Mouse (Mus musculus) macrophage (primary cell): ENCODE results near the gene Syt2. TPM values are rescaled to one million over a fixed set of nuclear protein-coding genes. Genes with fewer than 3 reads are reported as not detected.

Experiments
- H3K27ac ChIP-seq: fragments of 350-480 bp; formaldehyde crosslinking; 2 replicates; pipeline ENCODE4 v1.9.0; 2021
- H3K36me3 ChIP-seq: fragments of 350-480 bp; formaldehyde crosslinking; 2 replicates; pipeline ENCODE4 v1.9.0; 2021; ENCODE audit errors: inconsistent target
- H3K4me3 ChIP-seq: fragments of 350-480 bp; formaldehyde crosslinking; 2 replicates; pipeline ENCODE4 v1.9.0; 2021; ENCODE audit errors: inconsistent target
- H3K79me2 ChIP-seq: fragments of 350-480 bp; formaldehyde crosslinking; 2 replicates; pipeline ENCODE4 v1.9.0; 2021; ENCODE audit errors: inconsistent target
- WGBS: methylation state at CpG from one replicate; pipeline ENCODE4 v1.1.7; 2026; ENCODE audit warnings: inconsistent platforms; ENCODE audit not compliant: missing documents; 5-methylcytosine and 5-hydroxymethylcytosine counted together
- polyA plus RNA-seq: library from polyadenylated mRNA; stranded (reverse); fragments of 250-400 nt; gene quantifications from 3 replicates; pipeline ENCODE4 v1.2.4, GENCODE M21; 2018; ENCODE audit warnings: inconsistent platforms

Syt2 gene
- polyA plus RNA-seq, 1 experiment from 2014 or later: not detected

DNA sequence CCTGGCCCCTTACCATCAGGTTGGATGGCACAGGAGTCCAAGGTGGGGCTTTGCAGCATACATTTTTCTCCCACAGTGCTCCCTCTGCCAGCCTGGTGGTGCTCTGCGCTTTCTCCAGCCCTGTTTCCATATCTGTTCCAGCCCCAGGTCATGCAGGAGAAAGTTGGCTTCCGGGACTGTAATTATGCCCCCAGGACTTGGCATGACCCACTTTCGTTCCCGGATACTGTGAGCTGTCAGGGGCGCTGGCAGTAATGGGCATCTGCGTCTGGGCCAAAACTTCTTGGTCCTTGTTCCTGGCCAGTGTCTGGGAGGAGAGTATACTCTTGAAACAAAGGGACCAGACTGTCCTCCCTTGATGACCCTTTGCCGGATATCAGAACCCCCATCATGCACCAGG is 76.4 kb downstream of the Syt2 start:
- H3K4me3 ChIP-seq: no peak overlapping the region
- no peaks in the 10 kb centered on the region for H3K79me2 ChIP-seq
- H3K36me3 ChIP-seq: no peaks in the 10 kb centered on the region
- H3K27ac ChIP-seq: no peak overlapping the region
- 97% methylated on average over 7 of the region's 7 CpGs for WGBS

DNA sequence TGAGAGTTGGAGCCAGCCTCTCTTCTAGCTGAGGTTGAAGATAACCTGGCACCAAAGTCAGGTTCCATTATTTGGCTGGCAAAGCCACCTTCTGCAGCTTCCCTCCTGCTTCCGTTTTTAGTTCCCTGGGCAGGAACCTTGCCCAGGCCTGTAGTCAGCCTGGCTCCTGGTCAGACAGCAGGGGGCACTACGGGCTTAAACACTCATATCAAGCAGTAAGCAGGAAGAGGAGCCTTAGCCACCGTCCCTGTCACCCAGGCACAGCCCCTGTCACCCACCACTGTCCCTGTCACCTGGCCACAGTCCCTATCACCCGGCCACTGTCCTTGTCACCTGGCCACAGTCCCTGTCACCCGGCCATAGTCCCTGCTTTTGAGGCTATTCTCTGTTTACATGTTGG is 78.8 kb downstream of the Syt2 start:
- WGBS: 41% methylated on average over 5 of the region's 5 CpGs
- H3K4me3 ChIP-seq: no peak overlapping the region
- H3K36me3 ChIP-seq: no peaks in the 10 kb centered on the region
- H3K27ac ChIP-seq: no peak overlapping the region
- no peaks in the 10 kb centered on the region for H3K79me2 ChIP-seq

DNA sequence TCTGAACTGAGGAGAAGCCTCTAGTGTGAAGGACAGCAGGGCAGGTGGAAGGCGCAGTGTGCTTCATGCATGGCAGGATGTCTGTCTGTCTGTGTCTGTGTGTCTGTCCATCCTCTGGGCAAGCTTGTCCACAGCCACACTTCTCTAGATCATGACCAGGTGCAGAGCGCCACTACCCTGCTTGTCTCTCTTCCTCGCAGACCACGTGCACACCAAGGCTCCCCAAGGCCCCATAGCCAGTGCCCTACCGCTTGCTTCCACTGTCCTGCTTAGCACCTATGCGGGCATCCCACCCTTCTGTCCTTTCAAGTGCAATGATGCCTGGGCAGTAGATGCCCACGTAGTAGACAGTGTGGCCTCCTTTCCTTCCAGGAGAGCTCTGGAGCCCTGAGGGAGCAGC is 80.0 kb downstream of the Syt2 start:
- Histone ChIP-seq H3K27ac (no peak overlapping the region), H3K36me3 (no peaks in the 10 kb centered on the region), H3K4me3 (no peak overlapping the region), H3K79me2 (no peaks in the 10 kb centered on the region)
- WGBS: 89% methylated on average over 7 of the region's 7 CpGs

DNA sequence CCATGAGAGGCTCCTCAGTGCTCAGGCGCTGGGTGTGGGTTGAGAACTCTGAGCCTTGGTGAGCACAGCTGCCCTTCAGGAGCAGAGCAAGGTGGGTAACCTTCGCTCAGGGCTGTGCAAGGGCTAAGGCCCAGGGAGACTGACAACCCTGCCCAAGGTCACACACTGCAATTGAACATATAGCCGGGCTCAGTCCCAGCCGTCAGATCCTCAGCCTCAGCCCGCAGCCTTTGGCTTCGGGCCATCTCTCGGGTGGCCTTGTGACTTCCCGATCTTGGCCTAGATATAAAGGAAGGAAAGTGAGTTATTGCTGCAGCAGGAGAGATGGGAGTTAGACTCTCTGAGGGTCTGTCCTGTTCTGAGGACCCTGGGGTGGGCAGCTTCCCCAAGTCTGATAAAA is 80.8 kb downstream of the Syt2 start:
- H3K27ac ChIP-seq: no peak overlapping the region
- WGBS: 45% methylated on average over 8 of the region's 8 CpGs
- H3K79me2 ChIP-seq: no peaks in the 10 kb centered on the region
- H3K36me3 ChIP-seq: no peaks in the 10 kb centered on the region
- no peak overlapping the region for H3K4me3 ChIP-seq

DNA sequence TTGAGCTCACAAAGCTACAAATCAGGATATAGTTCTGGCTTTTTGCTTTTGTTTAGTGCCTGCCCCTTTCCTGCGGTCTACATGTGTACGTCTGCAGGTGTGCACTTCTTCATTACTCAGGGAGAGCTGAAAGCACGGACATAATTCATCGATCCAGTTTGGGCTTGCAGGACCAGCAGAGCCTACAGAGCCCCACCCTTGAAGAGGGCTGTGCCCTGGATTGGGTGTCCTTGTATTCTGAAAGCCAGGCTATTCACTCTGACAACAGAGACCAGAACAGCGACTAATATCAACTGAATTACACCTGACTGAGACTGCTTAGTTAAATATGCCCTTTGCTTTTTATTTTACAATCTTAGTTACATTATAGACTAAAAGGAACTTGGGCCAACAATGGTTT is 87.2 kb downstream of the Syt2 start:
- Histone ChIP-seq H3K79me2 (no peaks in the 10 kb centered on the region), H3K36me3 (no peaks in the 10 kb centered on the region), H3K4me3 (no peak overlapping the region), H3K27ac (no peak overlapping the region)
- 95% methylated on average over 5 of the region's 5 CpGs for WGBS

DNA sequence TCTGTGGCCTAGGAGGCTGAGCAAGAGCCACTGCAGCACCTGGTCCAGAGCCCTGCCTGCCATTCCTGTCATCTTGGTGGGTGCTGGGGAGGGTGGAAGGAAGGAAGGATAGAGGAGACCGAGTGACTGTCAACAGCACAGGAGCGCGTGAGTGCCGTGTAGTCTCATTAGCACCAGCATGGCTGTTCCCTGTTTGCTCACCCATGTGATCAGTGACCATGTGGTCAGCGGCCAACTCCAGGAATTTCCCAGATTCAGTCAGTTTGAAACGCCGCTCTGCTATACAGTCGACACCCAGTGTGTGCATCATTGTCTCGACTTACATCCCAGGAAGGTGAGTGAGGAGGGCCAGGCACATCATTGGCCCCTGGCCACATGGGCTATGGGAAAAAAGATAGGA is 91.0 kb downstream of the Syt2 start:
- Histone ChIP-seq H3K4me3 (no peak overlapping the region), H3K79me2 (no peaks in the 10 kb centered on the region), H3K27ac (no peak overlapping the region), H3K36me3 (no peaks in the 10 kb centered on the region)
- 88% methylated on average over 9 of the region's 9 CpGs for WGBS

DNA sequence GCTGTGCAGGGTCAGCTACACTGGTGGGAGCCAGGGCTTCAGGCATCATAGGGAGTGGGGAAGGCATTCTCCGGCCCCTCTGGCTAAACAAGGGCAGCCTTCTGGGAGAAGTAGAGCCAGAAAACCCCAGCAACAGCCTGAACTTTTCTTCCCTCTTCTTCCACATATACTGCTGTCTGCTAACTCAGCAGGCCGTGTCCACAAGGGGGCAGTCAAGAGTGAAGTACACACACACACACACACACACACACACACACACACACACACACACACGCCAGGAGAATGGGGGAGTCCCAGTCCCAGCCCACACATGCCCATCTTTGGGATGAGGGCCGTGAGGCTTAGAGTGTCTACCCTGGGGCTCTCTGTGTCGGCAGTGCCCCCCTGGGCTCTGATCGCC is 95.0 kb downstream of the Syt2 start:
- no peak overlapping the region for H3K27ac ChIP-seq
- WGBS: 92% methylated on average over 6 of the region's 6 CpGs
- H3K79me2 ChIP-seq: no peaks in the 10 kb centered on the region
- H3K4me3 ChIP-seq: no peak overlapping the region
- H3K36me3 ChIP-seq: no peaks in the 10 kb centered on the region

DNA sequence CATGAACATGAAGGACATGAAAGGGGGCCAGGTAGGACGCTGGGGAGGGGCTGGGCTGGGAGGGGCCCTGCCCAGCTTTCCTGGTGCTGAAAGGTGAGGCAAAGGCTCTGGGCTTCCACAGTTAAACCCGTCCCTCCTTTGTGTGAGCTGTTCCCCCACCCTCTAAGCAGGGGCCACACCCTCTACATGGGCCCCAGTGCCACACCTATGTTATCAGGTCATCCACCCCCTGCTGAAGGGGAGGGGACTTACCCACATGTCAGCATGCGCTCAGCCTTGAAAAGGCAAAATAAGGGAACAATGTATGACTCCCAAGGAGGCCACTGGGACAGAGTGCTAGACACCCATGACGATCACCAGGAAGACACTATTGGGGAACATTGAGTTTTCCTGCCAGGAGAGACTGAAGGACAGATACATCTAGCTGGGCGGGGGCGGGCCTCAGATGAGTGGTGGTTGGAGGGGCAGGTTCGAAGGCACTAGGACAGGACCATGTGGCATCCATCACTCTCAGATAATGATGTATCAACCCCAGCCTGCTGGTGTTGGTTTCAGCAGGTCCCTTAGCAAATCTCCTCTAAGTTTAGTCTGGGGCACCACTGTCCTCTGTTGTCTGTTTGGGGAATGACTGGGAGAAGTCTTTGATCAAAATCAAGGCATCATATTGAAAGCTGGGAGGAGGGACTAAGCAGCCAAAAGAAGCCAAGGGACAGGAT is 95.6 kb downstream of the Syt2 start:
- no peaks in the 10 kb centered on the region for H3K36me3 ChIP-seq
- no peaks in the 10 kb centered on the region for H3K79me2 ChIP-seq
- H3K27ac ChIP-seq: no peak overlapping the region
- 88% methylated on average over 7 of the region's 7 CpGs for WGBS
- H3K4me3 ChIP-seq: no peak overlapping the region

DNA sequence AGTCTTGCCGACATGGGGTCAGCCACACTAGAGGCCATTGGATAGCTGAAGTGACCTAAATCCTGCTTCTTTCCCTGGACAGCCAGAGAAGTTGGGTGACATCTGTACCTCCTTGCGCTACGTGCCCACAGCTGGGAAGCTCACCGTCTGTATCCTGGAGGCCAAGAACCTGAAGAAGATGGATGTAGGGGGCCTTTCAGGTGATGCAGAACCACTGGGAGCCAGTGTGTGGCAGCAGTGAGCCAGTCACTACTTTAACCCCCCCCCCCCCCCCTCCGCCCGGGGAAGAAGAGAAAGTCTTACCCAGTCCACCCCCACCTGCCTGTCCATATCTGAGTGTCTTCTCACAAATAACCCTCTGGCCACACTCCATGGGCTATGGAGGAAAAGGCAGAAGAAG is 99.2 kb downstream of the Syt2 start:
- no peaks in the 10 kb centered on the region for H3K79me2 ChIP-seq
- 66% methylated on average over 4 of the region's 6 CpGs for WGBS
- no peak overlapping the region for H3K27ac ChIP-seq
- no peaks in the 10 kb centered on the region for H3K36me3 ChIP-seq
- H3K4me3 ChIP-seq: no peak overlapping the region

DNA sequence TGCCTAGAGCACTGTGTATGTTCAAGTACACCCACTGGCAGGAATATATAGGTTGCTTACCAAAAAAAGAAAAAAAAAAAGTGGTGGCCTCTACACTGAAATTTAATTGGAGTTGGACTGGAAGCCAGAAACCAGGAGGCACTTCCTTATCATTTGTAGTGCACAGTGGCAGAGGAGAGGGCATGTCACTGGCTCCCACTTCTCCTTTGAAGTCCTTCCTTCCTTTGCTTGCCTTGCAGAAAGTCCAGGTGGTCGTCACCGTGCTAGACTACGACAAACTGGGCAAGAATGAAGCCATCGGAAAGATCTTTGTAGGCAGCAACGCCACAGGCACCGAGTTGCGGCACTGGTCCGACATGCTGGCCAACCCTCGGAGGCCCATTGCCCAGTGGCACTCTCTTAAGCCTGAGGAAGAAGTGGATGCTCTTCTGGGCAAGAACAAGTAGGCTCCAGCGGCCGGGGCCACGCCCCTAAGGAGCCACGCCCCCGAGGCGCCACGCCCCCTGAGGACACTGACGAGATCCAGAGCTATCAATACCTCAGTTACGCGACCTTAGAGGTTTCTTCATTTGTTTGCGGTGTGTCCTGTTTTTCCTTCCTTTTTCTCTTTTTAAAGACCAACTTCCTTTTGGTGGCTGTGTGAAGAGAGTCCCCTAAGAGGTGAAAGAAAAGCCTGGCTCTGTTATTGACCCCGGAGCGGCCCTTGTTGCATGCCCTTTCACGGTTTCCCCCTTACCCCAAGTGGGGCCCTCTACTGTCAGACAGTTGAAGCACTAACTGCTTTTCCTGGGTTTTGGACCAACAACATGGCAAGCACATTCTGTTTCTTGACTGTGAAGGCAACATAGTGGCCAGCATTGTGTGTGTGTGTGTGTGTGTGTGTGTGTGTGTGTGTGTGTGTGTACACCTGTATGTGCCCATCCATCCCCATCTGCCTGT is 101.0 kb downstream of the Syt2 start:
- no peak overlapping the region for H3K27ac ChIP-seq
- WGBS: 9% methylated on average over 23 of the region's 23 CpGs
- H3K4me3 ChIP-seq: no peak overlapping the region
- no peaks in the 10 kb centered on the region for H3K79me2 ChIP-seq
- no peaks in the 10 kb centered on the region for H3K36me3 ChIP-seq

DNA sequence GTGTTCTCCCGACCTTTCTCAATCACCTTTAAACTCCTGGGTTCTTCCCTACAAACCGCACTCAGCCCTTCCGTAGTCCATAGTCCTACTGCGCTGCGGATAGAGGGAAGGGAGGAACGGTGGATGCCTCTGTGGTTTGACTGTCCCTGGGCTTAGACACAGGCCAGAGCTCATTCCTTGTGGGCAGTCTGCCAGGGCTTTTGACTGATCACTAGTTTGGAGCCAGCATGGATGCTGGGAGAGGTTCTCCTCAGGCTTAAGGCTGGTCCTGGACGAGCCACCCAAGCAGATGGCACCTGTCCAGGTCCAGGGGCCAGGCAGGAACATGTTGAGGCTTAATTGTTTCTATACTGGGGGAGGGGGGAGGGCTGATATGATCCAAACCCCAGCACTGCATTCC is 103.4 kb downstream of the Syt2 start:
- no peaks in the 10 kb centered on the region for H3K79me2 ChIP-seq
- H3K4me3 ChIP-seq: no peak overlapping the region
- 95% methylated on average over 6 of the region's 7 CpGs for WGBS
- no peaks in the 10 kb centered on the region for H3K36me3 ChIP-seq
- no peak overlapping the region for H3K27ac ChIP-seq

DNA sequence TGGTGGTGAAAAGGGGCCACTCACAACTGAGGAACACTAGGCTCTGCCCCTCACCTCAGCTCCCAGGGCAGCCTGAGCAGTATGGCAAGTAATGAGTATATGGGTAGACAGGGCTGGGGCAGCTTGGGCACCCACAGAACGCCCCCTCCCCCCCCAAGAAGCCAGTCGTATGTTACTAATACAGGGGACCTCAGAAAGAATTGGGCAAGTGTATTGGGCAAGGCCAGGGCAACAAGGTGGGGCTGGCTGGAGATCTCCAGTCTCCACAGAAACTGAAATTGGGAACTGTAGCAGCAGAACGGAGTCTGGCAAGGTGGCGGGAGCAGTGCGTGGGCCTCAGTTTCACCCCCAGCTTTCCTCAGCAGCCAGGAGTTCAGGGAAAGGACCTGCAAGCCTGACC is 106.0 kb downstream of the Syt2 start:
- Histone ChIP-seq H3K36me3 (no peaks in the 10 kb centered on the region), H3K27ac (no peak overlapping the region), H3K4me3 (no peak overlapping the region), H3K79me2 (no peaks in the 10 kb centered on the region)
- 32% methylated on average over 5 of the region's 5 CpGs for WGBS

DNA sequence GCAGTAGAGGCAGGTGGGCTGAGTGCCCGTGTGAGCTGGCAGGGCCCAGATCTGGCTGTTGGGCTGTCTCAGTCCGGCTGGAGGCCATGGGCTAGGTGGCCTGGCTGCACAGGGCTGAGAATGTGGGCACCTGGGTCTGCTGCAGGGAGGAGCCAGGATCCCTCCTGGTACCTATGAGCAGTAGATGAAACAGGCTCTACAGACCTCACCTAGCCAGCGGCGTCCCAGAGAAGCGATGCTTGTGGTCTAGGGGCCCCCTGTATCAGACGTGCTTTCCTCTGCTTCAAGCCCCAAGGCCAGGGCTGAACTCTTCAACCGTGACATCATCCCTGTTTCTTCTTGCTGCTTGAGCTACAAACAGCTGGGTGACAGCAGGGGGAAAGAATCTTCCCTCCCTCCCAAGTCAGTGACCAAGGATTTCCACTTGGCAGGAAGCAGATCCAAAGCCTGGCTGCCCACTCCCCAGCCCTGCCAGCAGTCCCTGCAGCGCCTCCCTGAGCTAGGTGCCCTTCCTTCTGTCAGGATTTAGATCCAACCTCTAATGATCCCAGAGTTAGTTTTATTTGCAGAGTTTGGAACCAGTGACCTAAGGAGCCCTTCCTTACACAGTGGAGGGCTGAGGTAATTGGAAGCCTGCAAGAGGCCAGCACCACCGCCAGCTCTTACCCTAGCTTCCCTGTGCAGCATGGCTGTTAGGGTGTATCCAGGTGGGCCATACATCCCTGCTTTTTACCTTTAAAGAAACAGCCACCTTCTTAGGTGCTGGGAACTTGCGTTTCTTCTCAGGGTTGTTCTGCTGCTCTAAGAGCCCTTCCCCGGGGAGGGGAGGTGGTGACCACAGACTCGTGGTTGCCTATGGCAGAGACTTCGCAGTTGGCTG is 107.5 kb downstream of the Syt2 start:
- Histone ChIP-seq H3K27ac (no peak overlapping the region), H3K36me3 (no peaks in the 10 kb centered on the region), H3K79me2 (no peaks in the 10 kb centered on the region), H3K4me3 (no peak overlapping the region)
- 80% methylated on average over 13 of the region's 13 CpGs for WGBS

DNA sequence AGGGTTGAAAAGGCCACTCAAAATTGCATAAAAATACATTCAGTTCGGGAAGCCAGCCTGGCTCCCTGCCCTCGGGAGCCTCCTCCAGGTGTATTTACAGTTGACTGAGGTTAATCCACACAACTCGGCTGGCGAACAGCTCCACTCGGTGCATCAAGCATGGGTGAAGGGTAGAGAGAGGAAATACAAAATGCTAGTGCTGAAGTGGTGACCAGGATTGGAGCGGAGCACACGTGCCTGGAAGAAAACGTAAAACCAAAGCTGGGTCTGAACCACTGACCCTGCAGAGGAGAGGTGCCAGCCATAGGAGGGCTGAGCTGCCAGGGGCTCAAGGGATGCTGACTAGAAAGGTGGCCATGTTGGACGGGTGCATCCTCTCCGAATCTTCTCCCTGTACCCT is 108.3 kb downstream of the Syt2 start:
- WGBS: 93% methylated on average over 9 of the region's 10 CpGs
- H3K4me3 ChIP-seq: no peak overlapping the region
- no peak overlapping the region for H3K27ac ChIP-seq
- no peaks in the 10 kb centered on the region for H3K79me2 ChIP-seq
- H3K36me3 ChIP-seq: no peaks in the 10 kb centered on the region
